Mouse (Mus musculus) erythroblast, embryonic 14.5 days (primary cell): ENCODE data around the gene Apip.

Experiments
- GATA1 ChIP-seq: IDR thresholded peaks from 2 replicates; pipeline ENCODE4 v1.6.1; 2012; ENCODE audit warnings: low read length, inconsistent platforms, mixed read lengths
- TAL1 ChIP-seq: IDR thresholded peaks from 3 replicates; pipeline ENCODE4 v1.6.1; 2012; ENCODE audit warnings: low read length, inconsistent platforms, mixed read lengths

GRCm38 (mm10) chr2:103111669-103112068, 38.2 kb downstream of the Apip start:
- TF ChIP-seq GATA1 (no peak), TAL1 (no peak)
